Mouse (Mus musculus): ENCODE measurements around the gene Gdf15.

DNA sequence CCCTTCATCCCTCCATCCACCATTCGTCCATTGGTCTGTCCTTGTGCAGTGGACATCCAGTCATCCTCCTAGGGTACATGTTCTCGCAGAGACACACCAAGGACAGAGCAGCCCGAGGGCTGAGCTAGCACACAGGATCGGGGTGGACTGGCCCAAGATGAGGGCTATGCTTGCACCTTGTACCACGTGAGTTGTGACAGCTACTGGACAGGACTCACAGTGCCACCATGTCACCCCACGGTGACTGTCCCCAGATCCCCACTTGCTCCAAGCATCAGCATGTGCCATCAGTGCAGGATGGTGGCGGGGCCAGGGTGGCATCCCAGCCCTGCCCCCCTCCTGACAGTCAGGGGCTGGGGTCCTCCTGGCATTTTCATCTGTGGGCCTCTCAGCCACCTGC is 27.7 kb downstream of the Gdf15 start:
- TF ChIP-seq GATA1 (IDR thresholded peaks at IDR 0.05; ENCODE audit: borderline replicate concordance, low read length) (no peak), FLI1 (IDR thresholded peaks at IDR 0.05; ENCODE audit: low read length) (no peak)

Data from megakaryocyte, embryonic 14.5 days (primary cell).